Mouse (Mus musculus) c-Kit-positive CD71-negative TER-119-negative erythroid progenitor cells, embryonic 14.5 days (primary cell): ENCODE data around the gene Gm28729.
"Not testable (repeated sequence)": the region's sequence is repeated elsewhere in the genome, so short reads cannot be mapped to it uniquely, and the experiment has no call there.

Source experiments
- DNase-seq: peaks from one replicate; pipeline ENCODE4 v3.0.0-alpha.2; 2013; ENCODE audit warnings: low read depth

Gm28729 gene

GRCm38 (mm10) chr9:96521574-96521973, 3.5 kb downstream of the Gm28729 start:
- DNase-seq, result not testable (repeated sequence)

- DNase-seq, result no peak
Measured at GRCm38 (mm10) chr9:96517429-96517828, 7.6 kb downstream of the Gm28729 start.

- no peak for DNase-seq
Measured at GRCm38 (mm10) chr9:96516806-96517205, 8.3 kb downstream of the Gm28729 start.

GRCm38 (mm10) chr9:96515737-96516136, 9.3 kb downstream of the Gm28729 start:
- no peak for DNase-seq

GRCm38 (mm10) chr9:96514278-96514677, 10.8 kb downstream of the Gm28729 start:
- DNase-seq, result no peak

GRCm38 (mm10) chr9:96506011-96506498, 19.0 kb downstream of the Gm28729 start:
- no peak for DNase-seq

GRCm38 (mm10) chr9:96505156-96505555, 19.9 kb downstream of the Gm28729 start:
- DNase-seq, result no peak

GRCm38 (mm10) chr9:96504116-96504895, 20.8 kb downstream of the Gm28729 start:
- no peak for DNase-seq

GRCm38 (mm10) chr9:96502856-96503610, 22.0 kb downstream of the Gm28729 start:
- DNase-seq, result no peak

GRCm38 (mm10) chr9:96501217-96501616, 23.8 kb downstream of the Gm28729 start:
- no peak for DNase-seq

GRCm38 (mm10) chr9:96493212-96493611, 31.9 kb downstream of the Gm28729 start:
- DNase-seq, result no peak

GRCm38 (mm10) chr9:96491810-96492209, 33.3 kb downstream of the Gm28729 start:
- DNase-seq, result peak; percentile 48

- not testable (repeated sequence) for DNase-seq
Measured at GRCm38 (mm10) chr9:96487869-96488268, 37.2 kb downstream of the Gm28729 start.

GRCm38 (mm10) chr9:96483648-96484047, 41.4 kb downstream of the Gm28729 start:
- no peak for DNase-seq

GRCm38 (mm10) chr9:96483028-96483427, 42.0 kb downstream of the Gm28729 start:
- DNase-seq, result no peak

- peak; percentile 90 for DNase-seq
Measured at GRCm38 (mm10) chr9:96478071-96478888, 46.8 kb downstream of the Gm28729 start, which contains the start of gene Rnf7. Rnf7 (minus strand) TSS chr9:96478675.

- DNase-seq, result no peak
Measured at GRCm38 (mm10) chr9:96472356-96472755, 52.7 kb downstream of the Gm28729 start.

GRCm38 (mm10) chr9:96471681-96472080, 53.4 kb downstream of the Gm28729 start:
- DNase-seq, result not testable (repeated sequence)

- DNase-seq, result no peak
Measured at GRCm38 (mm10) chr9:96470266-96470974, 54.6 kb downstream of the Gm28729 start.

GRCm38 (mm10) chr9:96469556-96470265, 55.4 kb downstream of the Gm28729 start:
- DNase-seq, result no peak

GRCm38 (mm10) chr9:96463708-96464107, 61.4 kb downstream of the Gm28729 start:
- no peak for DNase-seq
